Mouse (Mus musculus): ENCODE measurements at regions not wholly inside any gene's neighbourhood (a gene's known extent, or its start where the extent isn't known, plus 50 kb on each side); places are given as distances from the start of the nearest gene placed in this dataset.

GRCm38 (mm10) chr14:60485889-60486274 lies 112.8 kb downstream of the Amer2 start:
- Histone ChIP-seq H3K4me1 (replicated peaks; ENCODE audit: control insufficient read depth, insufficient read depth, low read length) (0 out of 2 replicates have a peak, but pooled peaks cover 7% of the 10 kb centered on the region), H3K9me3 (ENCODE audit: control insufficient read depth, low read length) (no peaks in the 10 kb centered on the region), H3K36me3 (ENCODE audit: control insufficient read depth, insufficient read depth, low read length) (no peaks in the 10 kb centered on the region), H3K27me3 (replicated peaks; ENCODE audit: control insufficient read depth, insufficient read depth, low read length) (peaks cover 18% of the 10 kb centered on the region; the same call in 1 of the 2 replicates), H3K4me2 (ENCODE audit: low read length) (peak overlapping the region; percentile 84), H3K9ac (ENCODE audit: low read length) (no peak overlapping the region), H3K4me3 (ENCODE audit: low read depth, low read length) (peak overlapping the region; percentile 41), H3K27ac (ENCODE audit: low read depth) (no peak overlapping the region)
- WGBS, result under 1% methylated on average over 5 of the region's 5 CpGs
- peak; percentile 87 for ATAC-seq (replicated peaks; ENCODE audit: low FRiP score, low TSS enrichment, low read depth)
- DNase-seq (ENCODE audit: low spot score), result no peak

- Histone ChIP-seq H3K9ac (ENCODE audit: low read length) (no peak overlapping the region), H3K4me1 (replicated peaks; ENCODE audit: control insufficient read depth, insufficient read depth, low read length) (0 out of 2 replicates have a peak, but pooled peaks cover 7% of the 10 kb centered on the region), H3K27ac (ENCODE audit: low read depth) (no peak overlapping the region), H3K27me3 (replicated peaks; ENCODE audit: control insufficient read depth, insufficient read depth, low read length) (peaks cover 18% of the 10 kb centered on the region; the same call in 1 of the 2 replicates), H3K9me3 (ENCODE audit: control insufficient read depth, low read length) (no peaks in the 10 kb centered on the region), H3K4me2 (ENCODE audit: low read length) (peak overlapping the region; percentile 84), H3K36me3 (ENCODE audit: control insufficient read depth, insufficient read depth, low read length) (no peaks in the 10 kb centered on the region), H3K4me3 (ENCODE audit: low read depth, low read length) (no peak overlapping the region)
- ATAC-seq (replicated peaks; ENCODE audit: low FRiP score, low TSS enrichment, low read depth) (peak; percentile 74), DNase-seq (ENCODE audit: low spot score) (peak; percentile 57)
- WGBS, result 2% methylated on average over 9 of the region's 9 CpGs
These were observed 113.3 kb downstream of the Amer2 start for GRCm38 (mm10) chr14:60486278-60486935.

- Histone ChIP-seq H3K9ac (ENCODE audit: low read length) (no peak overlapping the region), H3K36me3 (ENCODE audit: control insufficient read depth, insufficient read depth, low read length) (no peaks in the 10 kb centered on the region), H3K27ac (ENCODE audit: low read depth) (no peak overlapping the region), H3K4me1 (replicated peaks; ENCODE audit: control insufficient read depth, insufficient read depth, low read length) (0 out of 2 replicates have a peak, but pooled peaks cover 7% of the 10 kb centered on the region), H3K27me3 (replicated peaks; ENCODE audit: control insufficient read depth, insufficient read depth, low read length) (peaks cover 18% of the 10 kb centered on the region; the same call in 1 of the 2 replicates), H3K9me3 (ENCODE audit: control insufficient read depth, low read length) (no peaks in the 10 kb centered on the region), H3K4me2 (ENCODE audit: low read length) (no peak overlapping the region), H3K4me3 (ENCODE audit: low read depth, low read length) (no peak overlapping the region)
- ATAC-seq (replicated peaks; ENCODE audit: low FRiP score, low TSS enrichment, low read depth) (no peak), DNase-seq (ENCODE audit: low spot score) (no peak)
- WGBS, result 83% methylated on average over 4 of the region's 4 CpGs
These were observed 116.1 kb downstream of the Amer2 start for GRCm38 (mm10) chr14:60489111-60489510.

- no peaks in the 10 kb centered on the region for H3K9me3 ChIP-seq (ENCODE audit: control insufficient read depth, low read length)
- DNase-seq (ENCODE audit: low spot score) (no peak), ATAC-seq (replicated peaks; ENCODE audit: low FRiP score, low TSS enrichment, low read depth) (no peak)
- no peak overlapping the region for H3K9ac ChIP-seq (ENCODE audit: low read length)
- H3K27ac ChIP-seq (ENCODE audit: low read depth), result no peak overlapping the region
- 94% methylated on average over 2 of the region's 2 CpGs for WGBS
- H3K27me3 ChIP-seq (replicated peaks; ENCODE audit: control insufficient read depth, insufficient read depth, low read length), result peaks cover 4% of the 10 kb centered on the region; the same call in 1 of the 2 replicates
- no peak overlapping the region for H3K4me2 ChIP-seq (ENCODE audit: low read length)
- no peak overlapping the region for H3K4me3 ChIP-seq (ENCODE audit: low read depth, low read length)
- H3K36me3 ChIP-seq (ENCODE audit: control insufficient read depth, insufficient read depth, low read length), result no peaks in the 10 kb centered on the region
- H3K4me1 ChIP-seq (replicated peaks; ENCODE audit: control insufficient read depth, insufficient read depth, low read length), result no peaks in the 10 kb centered on the region
These were observed 117.8 kb downstream of the Amer2 start for GRCm38 (mm10) chr14:60490886-60491285.

GRCm38 (mm10) chr14:60495441-60495840 lies 122.4 kb downstream of the Amer2 start:
- no peak overlapping the region for H3K27ac ChIP-seq (ENCODE audit: low read depth)
- no peaks in the 10 kb centered on the region for H3K27me3 ChIP-seq (replicated peaks; ENCODE audit: control insufficient read depth, insufficient read depth, low read length)
- no peaks in the 10 kb centered on the region for H3K9me3 ChIP-seq (ENCODE audit: control insufficient read depth, low read length)
- no peak for ATAC-seq (replicated peaks; ENCODE audit: low FRiP score, low TSS enrichment, low read depth)
- H3K36me3 ChIP-seq (ENCODE audit: control insufficient read depth, insufficient read depth, low read length), result no peaks in the 10 kb centered on the region
- H3K4me3 ChIP-seq (ENCODE audit: low read depth, low read length), result no peak overlapping the region
- WGBS, result 79% methylated on average over 5 of the region's 5 CpGs
- no peak for DNase-seq (ENCODE audit: low spot score)
- no peak overlapping the region for H3K4me2 ChIP-seq (ENCODE audit: low read length)
- no peaks in the 10 kb centered on the region for H3K4me1 ChIP-seq (replicated peaks; ENCODE audit: control insufficient read depth, insufficient read depth, low read length)
- no peak overlapping the region for H3K9ac ChIP-seq (ENCODE audit: low read length)

- H3K27ac ChIP-seq (ENCODE audit: low read depth), result no peak overlapping the region
- H3K4me2 ChIP-seq (ENCODE audit: low read length), result no peak overlapping the region
- H3K36me3 ChIP-seq (ENCODE audit: control insufficient read depth, insufficient read depth, low read length), result no peaks in the 10 kb centered on the region
- no peak for ATAC-seq (replicated peaks; ENCODE audit: low FRiP score, low TSS enrichment, low read depth)
- H3K27me3 ChIP-seq (replicated peaks; ENCODE audit: control insufficient read depth, insufficient read depth, low read length), result no peaks in the 10 kb centered on the region
- no peaks in the 10 kb centered on the region for H3K9me3 ChIP-seq (ENCODE audit: control insufficient read depth, low read length)
- H3K4me1 ChIP-seq (replicated peaks; ENCODE audit: control insufficient read depth, insufficient read depth, low read length), result no peaks in the 10 kb centered on the region
- 85% methylated on average over 6 of the region's 6 CpGs for WGBS
- H3K9ac ChIP-seq (ENCODE audit: low read length), result no peak overlapping the region
- no peak for DNase-seq (ENCODE audit: low spot score)
- H3K4me3 ChIP-seq (ENCODE audit: low read depth, low read length), result no peak overlapping the region
These were observed 129.5 kb downstream of the Amer2 start for GRCm38 (mm10) chr14:60502552-60502951.

GRCm38 (mm10) chr14:60505066-60505465 lies 128.7 kb upstream of the Spata13 start:
- H3K9ac ChIP-seq (ENCODE audit: low read length), result no peak overlapping the region
- no peak overlapping the region for H3K4me3 ChIP-seq (ENCODE audit: low read depth, low read length)
- H3K27ac ChIP-seq (ENCODE audit: low read depth), result no peak overlapping the region
- H3K36me3 ChIP-seq (ENCODE audit: control insufficient read depth, insufficient read depth, low read length), result no peaks in the 10 kb centered on the region
- 85% methylated on average over 6 of the region's 6 CpGs for WGBS
- H3K4me2 ChIP-seq (ENCODE audit: low read length), result no peak overlapping the region
- H3K4me1 ChIP-seq (replicated peaks; ENCODE audit: control insufficient read depth, insufficient read depth, low read length), result no peaks in the 10 kb centered on the region
- DNase-seq (ENCODE audit: low spot score), result no peak
- ATAC-seq (replicated peaks; ENCODE audit: low FRiP score, low TSS enrichment, low read depth), result no peak
- no peaks in the 10 kb centered on the region for H3K27me3 ChIP-seq (replicated peaks; ENCODE audit: control insufficient read depth, insufficient read depth, low read length)
- H3K9me3 ChIP-seq (ENCODE audit: control insufficient read depth, low read length), result no peaks in the 10 kb centered on the region

- H3K36me3 ChIP-seq (ENCODE audit: control insufficient read depth, insufficient read depth, low read length), result no peaks in the 10 kb centered on the region
- H3K27me3 ChIP-seq (replicated peaks; ENCODE audit: control insufficient read depth, insufficient read depth, low read length), result no peaks in the 10 kb centered on the region
- DNase-seq (ENCODE audit: low spot score) (no peak), ATAC-seq (replicated peaks; ENCODE audit: low FRiP score, low TSS enrichment, low read depth) (no peak)
- H3K4me1 ChIP-seq (replicated peaks; ENCODE audit: control insufficient read depth, insufficient read depth, low read length), result no peaks in the 10 kb centered on the region
- H3K4me2 ChIP-seq (ENCODE audit: low read length), result no peak overlapping the region
- no peaks in the 10 kb centered on the region for H3K9me3 ChIP-seq (ENCODE audit: control insufficient read depth, low read length)
- WGBS, result 45% methylated on average over 12 of the region's 12 CpGs
- no peak overlapping the region for H3K9ac ChIP-seq (ENCODE audit: low read length)
- H3K4me3 ChIP-seq (ENCODE audit: low read depth, low read length), result no peak overlapping the region
- no peak overlapping the region for H3K27ac ChIP-seq (ENCODE audit: low read depth)
These were observed 127.5 kb upstream of the Spata13 start for GRCm38 (mm10) chr14:60506296-60506695.

- H3K9ac ChIP-seq (ENCODE audit: low read length), result no peak overlapping the region
- no peak overlapping the region for H3K4me3 ChIP-seq (ENCODE audit: low read depth, low read length)
- DNase-seq (ENCODE audit: low spot score), result peak; percentile 81
- WGBS, result 26% methylated on average over 8 of the region's 8 CpGs
- H3K36me3 ChIP-seq (ENCODE audit: control insufficient read depth, insufficient read depth, low read length), result no peaks in the 10 kb centered on the region
- no peaks in the 10 kb centered on the region for H3K27me3 ChIP-seq (replicated peaks; ENCODE audit: control insufficient read depth, insufficient read depth, low read length)
- H3K27ac ChIP-seq (ENCODE audit: low read depth), result no peak overlapping the region
- H3K9me3 ChIP-seq (ENCODE audit: control insufficient read depth, low read length), result no peaks in the 10 kb centered on the region
- H3K4me2 ChIP-seq (ENCODE audit: low read length), result no peak overlapping the region
- H3K4me1 ChIP-seq (replicated peaks; ENCODE audit: control insufficient read depth, insufficient read depth, low read length), result no peaks in the 10 kb centered on the region
- ATAC-seq (replicated peaks; ENCODE audit: low FRiP score, low TSS enrichment, low read depth), result no peak
These were observed 120.2 kb upstream of the Spata13 start for GRCm38 (mm10) chr14:60513560-60513959.
